Mouse (Mus musculus): ENCODE measurements at regions not wholly inside any gene's neighbourhood (a gene's known extent, or its start where the extent isn't known, plus 50 kb on each side); places are given as distances from the start of the nearest gene placed in this dataset.

DNA sequence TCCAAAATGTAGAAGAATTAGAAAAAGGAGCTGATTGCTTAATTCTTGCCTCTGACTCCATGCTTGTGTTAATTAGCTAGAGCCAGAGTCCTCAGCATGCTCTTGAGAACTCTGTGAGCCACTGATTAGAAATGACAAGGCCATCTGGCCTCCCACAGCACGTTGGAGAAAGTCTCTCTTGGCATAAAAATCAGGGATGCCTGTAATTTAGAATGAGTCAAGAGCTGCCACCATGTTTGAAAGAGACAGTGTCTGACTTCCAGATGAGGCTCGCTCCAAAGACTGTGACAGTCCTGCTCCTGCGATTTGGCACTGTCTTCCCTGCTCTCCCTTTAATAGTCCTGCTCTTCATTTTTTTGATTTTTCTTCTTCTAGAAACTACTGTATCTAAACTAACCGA lies 374.6 kb downstream of the Ipo11 start:
- in situ Hi-C loops (cut with MboI; ENCODE audit: low sequenced_read_pairs in 2 of 2, unreplicated experiment in 2 of 2) = no loop called here
- Histone ChIP-seq H3K27ac (ENCODE audit: insufficient read depth, low read depth, low read length, poor library complexity, severe bottlenecking) (no peak overlapping the region), H3K9me3 (ENCODE audit: control insufficient read depth, insufficient read depth, low read depth, low read length) (no peaks in the 10 kb centered on the region), H3K36me3 (ENCODE audit: control insufficient read depth, insufficient read depth, low read length, poor library complexity, severe bottlenecking) (no peaks in the 10 kb centered on the region), H3K4me1 (ENCODE audit: control insufficient read depth in 2 of 2, insufficient read depth in 2 of 2, low read length in 2 of 2, poor library complexity in 1 of 2) (no peaks in the 10 kb centered on the region), H3K9ac (ENCODE audit: insufficient read depth, low read depth, low read length, poor library complexity, severe bottlenecking) (no peak overlapping the region), H3K4me3 (ENCODE audit: insufficient read depth in 1 of 2, low read depth in 1 of 2, low read length in 2 of 2, poor library complexity in 1 of 2, severe bottlenecking in 1 of 2) (no peak overlapping the region)
- DNase-seq (ENCODE audit: low read depth, low spot score) = no peak
- TF ChIP-seq CHD2 (IDR thresholded peaks at IDR 0.05; ENCODE audit: low read depth, low read length) (no peak), MAFK (IDR thresholded peaks at IDR 0.05; ENCODE audit: insufficient read depth, low read depth, low read length) (no peak), ZC3H11A (IDR thresholded peaks at IDR 0.05; ENCODE audit: borderline replicate concordance, low read depth, low read length) (no peak)

DNA sequence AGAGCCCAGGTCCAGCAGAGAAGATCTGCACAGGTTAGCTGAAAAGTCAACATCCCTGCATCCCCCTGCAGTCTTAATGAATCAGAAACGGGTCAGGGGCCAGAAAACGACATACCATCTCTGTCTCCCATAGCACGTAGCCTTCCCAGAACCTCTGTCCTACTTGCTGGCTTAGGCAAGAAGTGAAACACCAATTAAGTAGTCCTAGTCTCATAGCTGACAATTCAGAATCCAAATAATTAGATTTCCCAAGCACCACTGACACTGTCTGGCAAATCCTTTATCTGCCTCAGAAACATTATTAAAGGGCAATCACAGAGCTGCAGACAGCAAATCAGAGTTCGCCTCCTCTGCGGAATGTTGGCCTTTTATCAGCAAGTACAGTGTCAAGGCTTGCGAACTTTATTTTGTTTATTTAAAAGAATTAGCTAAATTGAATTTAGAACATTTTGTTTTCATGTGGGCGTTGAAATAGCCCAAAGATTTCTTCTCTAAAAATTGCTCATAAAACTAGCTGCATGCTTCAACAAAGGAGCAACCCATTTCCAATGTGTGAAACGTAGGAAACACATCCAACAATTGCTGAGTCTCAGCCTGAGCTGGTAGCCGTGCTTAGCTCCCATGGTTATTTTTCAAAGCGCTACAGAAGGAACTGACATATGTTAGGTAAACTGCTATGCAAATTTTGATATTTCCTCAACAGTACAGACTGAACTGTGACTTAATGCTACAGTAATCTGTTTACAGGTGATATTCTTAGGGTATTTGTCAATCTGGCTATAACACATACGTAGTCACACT lies 411.2 kb downstream of the Ipo11 start:
- TF ChIP-seq CHD2 (IDR thresholded peaks at IDR 0.05; ENCODE audit: low read depth, low read length) = no peak
- TF ChIP-seq MAFK (IDR thresholded peaks at IDR 0.05; ENCODE audit: insufficient read depth, low read depth, low read length) = no peak
- TF ChIP-seq HCFC1 (IDR thresholded peaks at IDR 0.05; ENCODE audit: borderline replicate concordance, insufficient read depth, low read length) = no peak
- no peak for TF ChIP-seq ZC3H11A (IDR thresholded peaks at IDR 0.05; ENCODE audit: borderline replicate concordance, low read depth, low read length)
- no peak for TF ChIP-seq ZNF384 (IDR thresholded peaks at IDR 0.05; ENCODE audit: low read depth, low read length)
- DNase-seq (ENCODE audit: low read depth, low spot score) = no peak
- in situ Hi-C loops (cut with MboI; ENCODE audit: low sequenced_read_pairs in 2 of 2, unreplicated experiment in 2 of 2) = no loop called here

DNA sequence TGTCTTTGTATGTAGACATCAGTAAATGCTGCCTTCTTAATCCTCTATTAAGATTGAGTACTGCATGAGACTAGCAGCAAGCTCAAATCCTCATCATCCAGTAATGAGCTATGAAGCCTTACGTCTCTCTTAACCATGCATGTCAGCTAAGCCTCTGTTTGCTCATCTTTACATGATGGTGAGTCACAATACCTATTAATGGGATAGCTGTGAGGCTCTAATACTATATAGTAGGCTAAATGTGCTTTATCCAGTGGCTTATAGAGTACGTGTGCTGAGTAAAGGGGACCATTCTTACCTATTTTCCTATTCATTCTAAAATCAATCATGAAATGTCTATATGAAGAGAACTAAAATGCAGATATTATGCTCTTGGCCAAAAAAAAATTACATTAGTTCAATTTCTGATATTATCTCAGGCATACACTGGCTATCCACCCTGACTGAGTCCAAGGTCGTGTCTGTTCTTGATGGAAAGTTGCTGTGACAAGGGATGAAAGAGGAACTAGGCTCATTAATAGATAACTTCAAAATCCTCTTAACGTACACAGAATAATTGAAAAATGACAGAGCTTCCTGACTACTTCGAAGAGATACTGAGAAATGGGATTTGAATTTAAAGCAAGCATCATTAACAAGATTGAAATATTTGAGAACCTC lies 422.1 kb downstream of the Ipo11 start:
- no peak overlapping the region for H3K4me3 ChIP-seq (ENCODE audit: insufficient read depth in 1 of 2, low read depth in 1 of 2, low read length in 2 of 2, poor library complexity in 1 of 2, severe bottlenecking in 1 of 2)
- in situ Hi-C loops (cut with MboI; ENCODE audit: low sequenced_read_pairs in 2 of 2, unreplicated experiment in 2 of 2) = no loop called here
- no peak overlapping the region for H3K27ac ChIP-seq (ENCODE audit: insufficient read depth, low read depth, low read length, poor library complexity, severe bottlenecking)
- no peaks in the 10 kb centered on the region for H3K4me1 ChIP-seq (ENCODE audit: control insufficient read depth in 2 of 2, insufficient read depth in 2 of 2, low read length in 2 of 2, poor library complexity in 1 of 2)
- H3K9me3 ChIP-seq (ENCODE audit: control insufficient read depth, insufficient read depth, low read depth, low read length) = no peaks in the 10 kb centered on the region
- no peaks in the 10 kb centered on the region for H3K36me3 ChIP-seq (ENCODE audit: control insufficient read depth, insufficient read depth, low read length, poor library complexity, severe bottlenecking)
- DNase-seq (ENCODE audit: low read depth, low spot score) = no peak
- TF ChIP-seq ZNF384 (IDR thresholded peaks at IDR 0.05; ENCODE audit: low read depth, low read length) = no peak
- no peak for TF ChIP-seq HCFC1 (IDR thresholded peaks at IDR 0.05; ENCODE audit: borderline replicate concordance, insufficient read depth, low read length)
- TF ChIP-seq CHD2 (IDR thresholded peaks at IDR 0.05; ENCODE audit: low read depth, low read length) = no peak
- TF ChIP-seq MAFK (IDR thresholded peaks at IDR 0.05; ENCODE audit: insufficient read depth, low read depth, low read length) = no peak
- no peak for TF ChIP-seq ZC3H11A (IDR thresholded peaks at IDR 0.05; ENCODE audit: borderline replicate concordance, low read depth, low read length)
- H3K9ac ChIP-seq (ENCODE audit: insufficient read depth, low read depth, low read length, poor library complexity, severe bottlenecking) = no peak overlapping the region

More for the DNA sequence above, 411.2 kb downstream of the Ipo11 start:
- no peaks in the 10 kb centered on the region for H3K4me1 ChIP-seq (ENCODE audit: control insufficient read depth in 2 of 2, insufficient read depth in 2 of 2, low read length in 2 of 2, poor library complexity in 1 of 2)
- no peak overlapping the region for H3K9ac ChIP-seq (ENCODE audit: insufficient read depth, low read depth, low read length, poor library complexity, severe bottlenecking)
- H3K36me3 ChIP-seq (ENCODE audit: control insufficient read depth, insufficient read depth, low read length, poor library complexity, severe bottlenecking) = no peaks in the 10 kb centered on the region
- H3K4me3 ChIP-seq (ENCODE audit: insufficient read depth in 1 of 2, low read depth in 1 of 2, low read length in 2 of 2, poor library complexity in 1 of 2, severe bottlenecking in 1 of 2) = no peak overlapping the region
- H3K9me3 ChIP-seq (ENCODE audit: control insufficient read depth, insufficient read depth, low read depth, low read length) = no peaks in the 10 kb centered on the region
- no peak overlapping the region for H3K27ac ChIP-seq (ENCODE audit: insufficient read depth, low read depth, low read length, poor library complexity, severe bottlenecking)

DNA sequence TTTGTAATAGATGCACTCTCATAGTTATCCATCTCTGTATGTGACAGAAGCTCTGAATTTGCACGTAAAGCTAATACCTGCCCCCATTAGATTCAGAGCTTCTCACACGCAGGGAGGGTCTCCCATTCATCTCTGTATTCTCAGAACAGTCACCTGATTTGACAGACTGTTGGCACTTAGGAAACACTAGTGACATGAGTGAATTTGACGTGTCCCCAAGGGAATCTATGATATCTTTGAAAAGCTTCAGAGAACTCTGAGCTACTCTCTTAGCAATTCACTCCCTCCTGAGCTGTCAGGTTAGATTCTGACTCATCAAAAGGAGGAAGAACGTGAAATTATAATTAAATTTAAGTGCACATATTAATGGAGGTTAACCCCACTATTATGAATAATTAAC lies 423.1 kb downstream of the Ipo11 start:
- H3K9ac ChIP-seq (ENCODE audit: insufficient read depth, low read depth, low read length, poor library complexity, severe bottlenecking) = no peak overlapping the region
- no peaks in the 10 kb centered on the region for H3K36me3 ChIP-seq (ENCODE audit: control insufficient read depth, insufficient read depth, low read length, poor library complexity, severe bottlenecking)
- in situ Hi-C loops (cut with MboI; ENCODE audit: low sequenced_read_pairs in 2 of 2, unreplicated experiment in 2 of 2) = no loop called here
- no peak for DNase-seq (ENCODE audit: low read depth, low spot score)
- H3K9me3 ChIP-seq (ENCODE audit: control insufficient read depth, insufficient read depth, low read depth, low read length) = no peaks in the 10 kb centered on the region
- H3K27ac ChIP-seq (ENCODE audit: insufficient read depth, low read depth, low read length, poor library complexity, severe bottlenecking) = no peak overlapping the region
- TF ChIP-seq CHD2 (IDR thresholded peaks at IDR 0.05; ENCODE audit: low read depth, low read length) = no peak
- no peak for TF ChIP-seq MAFK (IDR thresholded peaks at IDR 0.05; ENCODE audit: insufficient read depth, low read depth, low read length)
- no peak for TF ChIP-seq ZC3H11A (IDR thresholded peaks at IDR 0.05; ENCODE audit: borderline replicate concordance, low read depth, low read length)
- no peak for TF ChIP-seq ZNF384 (IDR thresholded peaks at IDR 0.05; ENCODE audit: low read depth, low read length)
- no peak for TF ChIP-seq HCFC1 (IDR thresholded peaks at IDR 0.05; ENCODE audit: borderline replicate concordance, insufficient read depth, low read length)
- no peak overlapping the region for H3K4me3 ChIP-seq (ENCODE audit: insufficient read depth in 1 of 2, low read depth in 1 of 2, low read length in 2 of 2, poor library complexity in 1 of 2, severe bottlenecking in 1 of 2)
- H3K4me1 ChIP-seq (ENCODE audit: control insufficient read depth in 2 of 2, insufficient read depth in 2 of 2, low read length in 2 of 2, poor library complexity in 1 of 2) = no peaks in the 10 kb centered on the region

Measured in ES-E14 (cell line).